Comparison of ENCODE assay signal across 16 mouse cellular contexts in the genomic region with DNA sequence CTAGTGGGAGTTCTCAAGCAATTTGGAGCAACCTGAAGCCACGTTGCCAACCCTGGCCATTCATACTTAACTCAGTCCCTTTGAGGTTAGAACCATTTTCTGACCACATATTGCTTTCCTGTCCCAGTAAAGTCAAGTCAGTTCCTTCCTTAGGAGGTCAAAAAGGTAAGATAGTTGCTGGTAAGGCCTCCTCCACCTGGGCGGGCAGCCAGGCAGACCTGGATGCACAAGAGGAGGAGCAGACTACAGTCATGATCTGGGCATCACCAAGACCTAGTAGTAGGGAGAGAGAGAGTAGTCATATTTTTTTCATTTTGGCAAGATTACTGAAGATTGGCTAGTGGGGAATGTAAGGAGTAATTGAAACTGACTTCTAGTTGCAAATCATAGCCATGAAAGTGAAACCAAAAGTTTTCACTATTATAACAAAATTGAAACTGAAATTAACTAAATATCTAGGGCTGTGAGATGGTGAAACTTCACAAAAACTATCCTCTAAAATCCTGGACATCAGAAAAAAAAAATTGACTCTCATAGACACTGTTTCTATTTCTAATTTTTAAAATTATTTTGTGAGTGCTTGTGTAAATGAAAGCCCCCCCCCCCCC. TPM values are rescaled to one million over a fixed set of nuclear protein-coding genes. Genes with fewer than 3 reads are reported as not detected.
A peak's percentile ranks its signal among the peaks of the same experiment; 100 is the strongest.
DNase-seq lines count a peak whose midpoint lies in the region; ATAC-seq and TF ChIP-seq lines count a peak whose summit lies in the region.
"Had no signal": no experiment of that assay in that cellular context is flagged by ENCODE, and none has a peak within 500 bp of the region (broad histone marks: within the 10 kb centered on the region; RNA-seq: fewer than 3 reads in every experiment).

No protein-coding gene starts in this region.

- no peak overlapping the region for H3K27ac ChIP-seq in liver, embryonic 12.5 days
- no peak overlapping the region for H3K27ac ChIP-seq in liver, embryonic 11.5 days (ENCODE audit: low read depth, low read length)

- H3K36me3 ChIP-seq in liver, embryonic 12.5 days, result no peaks in the 10 kb centered on the region
- no peaks in the 10 kb centered on the region for H3K36me3 ChIP-seq in liver, embryonic 11.5 days (ENCODE audit: control insufficient read depth, insufficient read depth, low read length)
- no peaks in the 10 kb centered on the region for H3K36me3 ChIP-seq in myocyte (ENCODE audit: control insufficient read depth, insufficient read depth)
- H3K36me3 ChIP-seq: embryonic facial prominence, embryonic 12.5 days; hindbrain, embryonic 12.5 days; limb, embryonic 12.5 days; midbrain, embryonic 15.5 days had no signal

- no peak overlapping the region for H3K4me3 ChIP-seq in liver, embryonic 12.5 days
- H3K4me3 ChIP-seq in liver, embryonic 11.5 days (ENCODE audit: low read depth, low read length), result no peak overlapping the region
- peak overlapping the region; percentile 32 for H3K4me3 ChIP-seq in myocyte

- peaks cover 10% of the 10 kb centered on the region for H3K79me2 ChIP-seq in myocyte (ENCODE audit: control insufficient read depth, insufficient read depth)

- peaks cover 34% of the 10 kb centered on the region for H3K27me3 ChIP-seq in liver, embryonic 12.5 days (replicated peaks)
- peaks cover 13% of the 10 kb centered on the region for H3K27me3 ChIP-seq in liver, embryonic 11.5 days (replicated peaks; ENCODE audit: control insufficient read depth, insufficient read depth, low read length)
- no peaks in the 10 kb centered on the region for H3K27me3 ChIP-seq in myocyte (ENCODE audit: control insufficient read depth, insufficient read depth, insufficient read length)
- H3K27me3 ChIP-seq: embryonic facial prominence, embryonic 12.5 days had no signal

- ATAC-seq in liver, embryonic 12.5 days, result no peak
- no peak for ATAC-seq in liver, embryonic 11.5 days (replicated peaks; ENCODE audit: low FRiP score)
- ATAC-seq: forebrain, embryonic 16.5 days had no signal

- H3K4me1 ChIP-seq in liver, embryonic 12.5 days, result peaks cover 45% of the 10 kb centered on the region
- peaks cover 21% of the 10 kb centered on the region for H3K4me1 ChIP-seq in liver, embryonic 11.5 days (replicated peaks; ENCODE audit: control insufficient read depth, insufficient read depth, low read length)

- H3K9ac ChIP-seq in liver, embryonic 12.5 days, result no peak overlapping the region
- H3K9ac ChIP-seq in liver, embryonic 11.5 days (ENCODE audit: low read depth, low read length), result no peak overlapping the region
- H3K9ac ChIP-seq: lung, embryonic 14.5 days had no signal

- no peaks in the 10 kb centered on the region for H3K9me3 ChIP-seq in liver, embryonic 12.5 days (replicated peaks)
- H3K9me3 ChIP-seq in liver, embryonic 11.5 days (ENCODE audit: control insufficient read depth, low read length), result no peaks in the 10 kb centered on the region
- H3K9me3 ChIP-seq: embryonic facial prominence, embryonic 12.5 days; hindbrain, embryonic 12.5 days; limb, embryonic 12.5 days; midbrain, embryonic 15.5 days had no signal

- no peak for TF ChIP-seq POLR2A in myocyte (IDR thresholded peaks at IDR 0.05; ENCODE audit: insufficient read length, low read depth)

- H3ac ChIP-seq in myocyte (ENCODE audit: control insufficient read depth, insufficient read length), result no peak overlapping the region

- H3K4me2 ChIP-seq in liver, embryonic 12.5 days, result peak overlapping the region; percentile 91
- no peak overlapping the region for H3K4me2 ChIP-seq in liver, embryonic 11.5 days
- H3K4me2 ChIP-seq in myocyte (ENCODE audit: low read depth), result peak overlapping the region; percentile 80

- peak; percentile 63 for DNase-seq in cerebellum, adult 9-11 months
- DNase-seq in cerebellum, adult 18-20 months, result no peak
- DNase-seq in liver, embryonic 11.5 days (ENCODE audit: low spot score), result no peak
- DNase-seq in CD4-positive helper T cell, adult 2 months (ENCODE audit: low read depth, low spot score), result peak; percentile 45
- DNase-seq in right cerebral cortex, adult 18-20 months, result no peak
- DNase-seq in thymus, postnatal 14 days, result no peak
- DNase-seq: lung, embryonic 14.5 days; right cerebral cortex, postnatal 25 days; thymus, postnatal 4 days had no signal

- 64% methylated on average over 2 of the region's 2 CpGs for WGBS in liver, embryonic 12.5 days (ENCODE audit: insufficient replicate concordance)
- 84% methylated on average over 2 of the region's 2 CpGs for WGBS in liver, embryonic 11.5 days

TF ChIP-seq in myocyte, 11 proteins besides CTCF, POLR2A, EP300 and RAD21:
- no peak for TF ChIP-seq TCF3 (IDR thresholded peaks at IDR 0.05; ENCODE audit: insufficient read length, low read depth)
- TF ChIP-seq TCF12 (IDR thresholded peaks at IDR 0.05; ENCODE audit: insufficient read depth, poor library complexity, severe bottlenecking), result no peak
- TF ChIP-seq MYOG (IDR thresholded peaks at IDR 0.05; ENCODE audit: control insufficient read depth in 1 of 3, insufficient read depth in 1 of 3, insufficient read length in 2 of 3, low read depth in 2 of 3), result no peak
- TF ChIP-seq MYOD1 (IDR thresholded peaks at IDR 0.05; ENCODE audit: control insufficient read depth in 1 of 3, insufficient read length in 2 of 3, low read depth in 2 of 3), result no peak
- no peak for TF ChIP-seq MAX (IDR thresholded peaks at IDR 0.05; ENCODE audit: low read depth)
- no peak for TF ChIP-seq POLR2AphosphoS2 (IDR thresholded peaks at IDR 0.05; ENCODE audit: insufficient read length, low read depth)
- no peak for TF ChIP-seq REST (IDR thresholded peaks at IDR 0.05; ENCODE audit: insufficient read depth, insufficient read length)
- TF ChIP-seq CEBPB (IDR thresholded peaks at IDR 0.05; ENCODE audit: insufficient read depth, poor library complexity, severe bottlenecking), result no peak
- TF ChIP-seq E2F4 (IDR thresholded peaks at IDR 0.05; ENCODE audit: insufficient read depth), result no peak
- no peak for TF ChIP-seq SRF (IDR thresholded peaks at IDR 0.05; ENCODE audit: control insufficient read depth, insufficient read length, low read depth)
- no peak for TF ChIP-seq USF1 (IDR thresholded peaks at IDR 0.05; ENCODE audit: low read depth)

RNA-seq across cellular contexts. Expression of gene Dusp28, which starts 1.0 kb away (rescaled TPM):
- 7.2 and 7.7 TPM in 2 replicates for polyA plus RNA-seq in liver, embryonic 12.5 days (2016; fragmentation: Nextera tagmentation; extraction: Ambion mirVana)
- 8.1 and 10.7 TPM in 2 replicates for polyA plus RNA-seq in liver, embryonic 11.5 days (2014; fragmentation: Nextera tagmentation; extraction: Ambion mirVana)
- polyA plus RNA-seq in myocyte (2012; fragmentation: generic; extraction: Trizol), result 40.9 TPM

RNA-seq across cellular contexts. Expression of gene Ankmy1, which starts 3.1 kb away (rescaled TPM):
- 0.04 and 0.11 TPM in 2 replicates for polyA plus RNA-seq in liver, embryonic 12.5 days (2016; fragmentation: Nextera tagmentation; extraction: Ambion mirVana)
- polyA plus RNA-seq in liver, embryonic 11.5 days (2014; fragmentation: Nextera tagmentation; extraction: Ambion mirVana), result 0.16 and 0.25 TPM in 2 replicates
- 2.4 TPM for polyA plus RNA-seq in myocyte (2012; fragmentation: generic; extraction: Trizol)

RNA-seq across cellular contexts. Expression of gene Rnpepl1, which starts 4.8 kb away (rescaled TPM):
- polyA plus RNA-seq in liver, embryonic 12.5 days (2016; fragmentation: Nextera tagmentation; extraction: Ambion mirVana), result 22.1 and 22.3 TPM in 2 replicates
- polyA plus RNA-seq in liver, embryonic 11.5 days (2014; fragmentation: Nextera tagmentation; extraction: Ambion mirVana), result 24.7 and 26.5 TPM in 2 replicates
- polyA plus RNA-seq in myocyte (2012; fragmentation: generic; extraction: Trizol), result 48.6 TPM

RNA-seq across cellular contexts. Expression of gene Capn10, which starts 28.4 kb away (rescaled TPM):
- polyA plus RNA-seq in liver, embryonic 12.5 days (2016; fragmentation: Nextera tagmentation; extraction: Ambion mirVana), result 12.5 and 12.6 TPM in 2 replicates
- polyA plus RNA-seq in liver, embryonic 11.5 days (2014; fragmentation: Nextera tagmentation; extraction: Ambion mirVana), result 20.9 and 21.3 TPM in 2 replicates
- polyA plus RNA-seq in myocyte (2012; fragmentation: generic; extraction: Trizol), result 23.6 TPM

RNA-seq across cellular contexts. Expression of gene Gpr35, which starts 44.9 kb away (rescaled TPM):
- 0.36 and 0.51 TPM in 2 replicates for polyA plus RNA-seq in liver, embryonic 12.5 days (2016; fragmentation: Nextera tagmentation; extraction: Ambion mirVana)
- 0.27 and 0.71 TPM in 2 replicates for polyA plus RNA-seq in liver, embryonic 11.5 days (2014; fragmentation: Nextera tagmentation; extraction: Ambion mirVana)
- polyA plus RNA-seq in myocyte (2012; fragmentation: generic; extraction: Trizol), result 1.0 TPM

Comparison
In these comparisons a context has a peak if more than half of its experiments do, and no peak if none do; other contexts are left out.
1. DNase-seq: peak in cerebellum, adult 9-11 months (single experiment) and CD4-positive helper T cell, adult 2 months (single experiment); none in cerebellum, adult 18-20 months (0 of 2), liver, embryonic 11.5 days (single experiment), right cerebral cortex, adult 18-20 months (single experiment) and thymus, postnatal 14 days (single experiment).